ENCODE assay signal across 15 mouse cellular contexts in the genomic region with DNA sequence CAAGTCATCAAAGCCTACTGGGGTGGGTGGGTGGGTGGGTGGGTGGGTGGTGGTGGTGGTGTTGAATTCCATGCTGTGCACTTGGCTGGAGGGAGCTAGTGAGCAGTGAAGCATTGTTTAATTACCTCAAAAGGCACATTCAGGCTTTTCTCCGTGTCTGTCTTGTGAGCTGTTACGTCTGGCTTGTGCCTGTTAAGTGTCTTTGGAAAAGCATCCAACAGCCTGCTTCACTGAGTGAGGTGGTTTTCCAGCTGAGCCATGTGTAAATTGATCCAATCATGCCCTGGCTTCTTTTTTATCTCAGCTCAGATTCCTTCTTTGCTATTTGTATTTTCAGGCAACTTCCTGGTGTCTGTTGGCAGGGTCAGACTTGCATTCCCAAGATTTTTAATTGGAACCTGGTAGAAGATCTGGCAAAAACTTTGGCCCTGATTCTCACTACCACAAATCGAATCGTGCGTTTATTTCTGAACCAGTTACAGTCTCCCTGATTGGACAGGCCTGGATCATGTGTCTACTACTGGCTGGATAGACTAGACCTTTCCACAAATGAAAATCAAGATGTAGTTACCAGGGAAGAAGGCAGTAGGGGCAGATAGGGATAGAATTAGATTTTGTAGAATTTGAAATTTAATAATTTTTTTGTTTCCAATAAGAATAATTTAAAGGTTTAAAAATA. TPM values are rescaled to one million over a fixed set of nuclear protein-coding genes. Genes with fewer than 3 reads are reported as not detected.
DNase-seq lines count a peak whose midpoint lies in the region; ATAC-seq lines count a peak whose summit lies in the region.
"Had no signal": no experiment of that assay in that cellular context is flagged by ENCODE, and none has a peak within 500 bp of the region (broad histone marks: within the 10 kb centered on the region; RNA-seq: fewer than 3 reads in every experiment).

No protein-coding gene starts in this region.

- H3K4me3 ChIP-seq in limb, embryonic 12.5 days (replicated peaks): no peak overlapping the region
- no peak overlapping the region for H3K4me3 ChIP-seq in limb, embryonic 10.5 days
- H3K4me3 ChIP-seq in limb, embryonic 15.5 days: no peak overlapping the region
- H3K4me3 ChIP-seq: erythroblast, embryonic 14.5 days; liver, embryonic 13.5 days; midbrain, embryonic 13.5 days had no signal

- H3K27ac ChIP-seq in limb, embryonic 12.5 days: peak overlapping the region; percentile 46; the same call in 1 of the 2 replicates
- H3K27ac ChIP-seq in limb, embryonic 10.5 days: no peak overlapping the region
- H3K27ac ChIP-seq in limb, embryonic 15.5 days: peak overlapping the region; percentile 72
- H3K27ac ChIP-seq: midbrain, embryonic 13.5 days had no signal

- DNase-seq in gastrocnemius, adult 18-20 months (ENCODE audit: low spot score): peak; percentile 41
- DNase-seq in gastrocnemius, postnatal 4 days (ENCODE audit: low spot score in 2 of 2): no peak
- no peak for DNase-seq in limb, embryonic 10.5 days (ENCODE audit: low spot score)
- DNase-seq in brain, adult 2 months (ENCODE audit: low read depth, low spot score): peak; percentile 35
- DNase-seq in frontal cortex, adult 2 months (ENCODE audit: extremely low spot score in 1 of 2, low spot score in 1 of 2): no peak
- no peak for DNase-seq in adrenal gland, postnatal 36 days
- DNase-seq: kidney, postnatal 4 days; liver, embryonic 13.5 days; lung, postnatal 36 days; thymus, postnatal 14 days had no signal

- no peak for ATAC-seq in limb, embryonic 12.5 days (ENCODE audit: insufficient number of reproducible peaks, insufficient read depth, low FRiP score, low TSS enrichment, low read depth)
- ATAC-seq in limb, embryonic 15.5 days (ENCODE audit: insufficient number of reproducible peaks, low FRiP score, low TSS enrichment, low read depth): no peak
- ATAC-seq: hindbrain, embryonic 16.5 days; midbrain, embryonic 13.5 days had no signal

- no peak overlapping the region for H3K9ac ChIP-seq in limb, embryonic 12.5 days (replicated peaks)
- H3K9ac ChIP-seq in limb, embryonic 15.5 days: no peak overlapping the region
- H3K9ac ChIP-seq: liver, embryonic 13.5 days; midbrain, embryonic 13.5 days had no signal

- 62% methylated on average over 5 of the region's 5 CpGs for WGBS in limb, embryonic 12.5 days
- WGBS in limb, embryonic 10.5 days: 61% methylated on average over 5 of the region's 5 CpGs
- 29% methylated on average over 5 of the region's 5 CpGs for WGBS in limb, embryonic 15.5 days

- no peak overlapping the region for H3K4me2 ChIP-seq in limb, embryonic 12.5 days
- H3K4me2 ChIP-seq in limb, embryonic 15.5 days: no peak overlapping the region
- H3K4me2 ChIP-seq: liver, embryonic 13.5 days; midbrain, embryonic 13.5 days had no signal

- H3K4me1 ChIP-seq in limb, embryonic 12.5 days (replicated peaks): peaks cover 24% of the 10 kb centered on the region
- H3K4me1 ChIP-seq in limb, embryonic 10.5 days: peaks cover 23% of the 10 kb centered on the region
- peaks cover 28% of the 10 kb centered on the region for H3K4me1 ChIP-seq in limb, embryonic 15.5 days
- H3K4me1 ChIP-seq: midbrain, embryonic 13.5 days had no signal

- H3K36me3 ChIP-seq in limb, embryonic 12.5 days: no peaks in the 10 kb centered on the region
- H3K36me3 ChIP-seq in limb, embryonic 10.5 days: no peaks in the 10 kb centered on the region
- H3K36me3 ChIP-seq in limb, embryonic 15.5 days: no peaks in the 10 kb centered on the region
- H3K36me3 ChIP-seq: liver, embryonic 13.5 days; midbrain, embryonic 13.5 days had no signal

- H3K27me3 ChIP-seq in limb, embryonic 12.5 days: no peaks in the 10 kb centered on the region
- no peaks in the 10 kb centered on the region for H3K27me3 ChIP-seq in limb, embryonic 10.5 days (ENCODE audit: low read depth, poor library complexity, severe bottlenecking)
- no peaks in the 10 kb centered on the region for H3K27me3 ChIP-seq in limb, embryonic 15.5 days
- H3K27me3 ChIP-seq: liver, embryonic 13.5 days; midbrain, embryonic 13.5 days had no signal

- no peaks in the 10 kb centered on the region for H3K9me3 ChIP-seq in limb, embryonic 12.5 days
- H3K9me3 ChIP-seq in limb, embryonic 10.5 days (replicated peaks): no peaks in the 10 kb centered on the region
- H3K9me3 ChIP-seq in limb, embryonic 15.5 days: no peaks in the 10 kb centered on the region
- H3K9me3 ChIP-seq: liver, embryonic 13.5 days; midbrain, embryonic 13.5 days had no signal

RNA-seq across cellular contexts. Expression of a gene that starts 45.9 kb away (rescaled TPM):
- total RNA-seq in gastrocnemius, adult 18-20 months (2021): 100 to 1,000 TPM in 1 of 2 experiments, 10 to 100 TPM in 1; 97.6 to 106 TPM
- 100 to 1,000 TPM; 120 to 126 TPM for total RNA-seq in gastrocnemius, postnatal 4 days (2021)
- polyA plus RNA-seq in limb, embryonic 12.5 days (2016; fragmentation: Nextera tagmentation; extraction: Ambion mirVana): 412 and 430 TPM in 2 replicates
- polyA plus RNA-seq in limb, embryonic 10.5 days (2016; fragmentation: Nextera tagmentation; extraction: Ambion mirVana): 502 and 525 TPM in 2 replicates
- polyA plus RNA-seq in limb, embryonic 15.5 days (2015; fragmentation: Nextera tagmentation; extraction: Ambion mirVana): 336 and 352 TPM in 2 replicates
- 156 and 166 TPM in 2 replicates for polyA plus RNA-seq in frontal cortex, adult 2 months (2012; rRNA removed)
- total RNA-seq in adrenal gland, postnatal 36 days (2021): 100 to 1,000 TPM; 163 to 180 TPM

Comparison
In these comparisons a context has a peak if more than half of its experiments do, and no peak if none do; other contexts are left out.
1. DNase-seq: peak in gastrocnemius, adult 18-20 months (single experiment) and brain, adult 2 months (single experiment); none in gastrocnemius, postnatal 4 days (0 of 2), limb, embryonic 10.5 days (single experiment), frontal cortex, adult 2 months (0 of 2) and adrenal gland, postnatal 36 days (0 of 2).